20 mouse cellular contexts compared by ENCODE assay signal in genomic region chr4:133651986-133652385, GRCm38 (mm10).
"Had no signal": no experiment of that assay in that cellular context is flagged by ENCODE, and none has a peak within 500 bp of the region (broad histone marks: within the 10 kb centered on the region; RNA-seq: fewer than 3 reads in every experiment).

No protein-coding gene starts in this region.

- H3K9me3 ChIP-seq: limb, embryonic 12.5 days; limb, embryonic 15.5 days; liver, embryonic 15.5 days; lung, embryonic 15.5 days; midbrain, embryonic 10.5 days; midbrain, embryonic 13.5 days; neural tube, embryonic 13.5 days had no signal

- H3K36me3 ChIP-seq: limb, embryonic 12.5 days; limb, embryonic 15.5 days; liver, embryonic 15.5 days; lung, embryonic 15.5 days; midbrain, embryonic 10.5 days; midbrain, embryonic 13.5 days; neural tube, embryonic 13.5 days had no signal

- H3K27me3 ChIP-seq: limb, embryonic 12.5 days; limb, embryonic 15.5 days; liver, embryonic 15.5 days; lung, embryonic 15.5 days; megakaryocyte, embryonic 14.5 days; midbrain, embryonic 13.5 days; neural tube, embryonic 13.5 days had no signal

- H3K27ac ChIP-seq: limb, embryonic 12.5 days; limb, embryonic 15.5 days; lung, embryonic 15.5 days; midbrain, embryonic 10.5 days; midbrain, embryonic 13.5 days; neural tube, embryonic 13.5 days had no signal

- H3K4me2 ChIP-seq: limb, embryonic 12.5 days; limb, embryonic 15.5 days; liver, embryonic 11.5 days; liver, embryonic 15.5 days; lung, embryonic 15.5 days; midbrain, embryonic 13.5 days; neural tube, embryonic 13.5 days had no signal

- H3K9ac ChIP-seq: limb, embryonic 12.5 days; limb, embryonic 15.5 days; liver, embryonic 15.5 days; lung, embryonic 15.5 days; midbrain, embryonic 13.5 days; neural tube, embryonic 13.5 days had no signal

- H3K4me3 ChIP-seq: limb, embryonic 12.5 days; limb, embryonic 15.5 days; liver, embryonic 15.5 days; lung, embryonic 15.5 days; megakaryocyte, embryonic 14.5 days; midbrain, embryonic 10.5 days; midbrain, embryonic 13.5 days; myocyte; neural tube, embryonic 13.5 days had no signal

- DNase-seq: kidney, adult 8-10 months; kidney, postnatal 10 days; lung, postnatal 10 days; lung, postnatal 36 days; retina, postnatal 1 day; right cerebral cortex, postnatal 25 days; spleen, adult 18-20 months; thymus, postnatal 25 days had no signal

- H3K4me1 ChIP-seq: midbrain, embryonic 13.5 days had no signal

- ATAC-seq: intestine, embryonic 16.5 days; midbrain, embryonic 13.5 days; midbrain, embryonic 16.5 days had no signal
